Mouse (Mus musculus) lung, postnatal 4 days (tissue): ENCODE data around the gene Olfr1020.

Source experiments
- DNase-seq, 2 experiments: peaks; one replicate each; pipeline ENCODE4 v3.0.0; 2021

Olfr1020 gene

DNA sequence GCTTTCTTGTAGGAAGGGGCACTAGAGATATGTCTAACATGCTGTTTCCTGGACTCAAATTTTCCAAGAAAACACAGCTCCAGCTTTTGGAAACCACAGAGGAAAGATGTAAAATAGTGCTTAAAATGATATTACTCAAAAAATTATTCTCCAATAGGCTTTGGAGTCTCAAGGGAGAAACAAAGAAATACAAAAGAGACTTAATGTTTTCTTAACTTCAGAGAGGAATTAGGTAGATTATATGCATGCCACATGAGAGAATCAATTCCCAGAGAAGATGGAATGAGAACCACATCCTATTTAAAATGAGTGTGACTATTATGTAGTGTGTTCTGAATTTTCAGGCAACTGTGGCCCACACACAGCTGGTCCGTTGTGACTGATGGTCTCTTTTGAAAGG, at the start of gene Olfr1020:
Gene Olfr1020, plus strand, starts transcription at position 301 of the 400 bp plus-strand sequence.
- no peak for DNase-seq

DNA sequence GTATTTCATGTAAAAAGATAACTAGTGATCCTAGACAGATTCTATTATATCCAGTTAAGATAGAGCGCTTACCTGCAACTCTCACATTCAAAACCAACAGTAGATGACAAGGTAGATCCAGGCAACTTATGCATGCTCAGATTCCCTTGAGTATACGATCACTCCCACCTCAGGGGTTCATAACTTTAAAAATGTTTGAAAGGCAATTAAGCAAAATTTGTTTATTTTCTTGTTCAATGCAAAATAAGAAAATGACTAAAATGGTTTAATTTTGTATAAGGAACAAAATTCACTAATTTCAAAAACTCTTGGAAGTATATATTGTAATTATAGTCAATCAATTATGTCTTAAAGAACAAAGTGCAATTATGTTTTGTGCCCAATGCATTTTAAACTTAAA, 44.4 kb upstream of the Olfr1020 start, which contains the start of gene Olfr1016:
Gene Olfr1016, minus strand, starts transcription at position 101 of the 400 bp plus-strand sequence.
- DNase-seq: no peak

DNA sequence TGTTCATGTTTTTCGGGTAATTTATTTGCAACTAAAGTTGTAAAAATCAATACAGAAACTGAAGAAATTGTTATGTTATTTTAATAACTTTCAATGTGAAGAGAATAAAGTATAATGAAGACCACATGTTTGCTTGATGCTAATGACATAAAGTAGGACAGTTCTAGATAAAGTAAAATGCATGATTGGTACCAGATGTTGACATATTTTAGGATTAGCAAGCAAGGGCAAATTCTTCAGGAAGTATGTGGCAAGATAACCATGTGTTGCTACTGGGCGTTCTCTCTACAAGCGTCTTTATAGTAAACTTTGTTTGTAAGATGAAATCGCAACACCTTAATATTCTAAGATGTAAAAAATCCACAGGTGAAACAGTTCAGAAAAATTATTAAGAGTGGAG, 42.3 kb upstream of the Olfr1020 start:
- DNase-seq: no peak

DNA sequence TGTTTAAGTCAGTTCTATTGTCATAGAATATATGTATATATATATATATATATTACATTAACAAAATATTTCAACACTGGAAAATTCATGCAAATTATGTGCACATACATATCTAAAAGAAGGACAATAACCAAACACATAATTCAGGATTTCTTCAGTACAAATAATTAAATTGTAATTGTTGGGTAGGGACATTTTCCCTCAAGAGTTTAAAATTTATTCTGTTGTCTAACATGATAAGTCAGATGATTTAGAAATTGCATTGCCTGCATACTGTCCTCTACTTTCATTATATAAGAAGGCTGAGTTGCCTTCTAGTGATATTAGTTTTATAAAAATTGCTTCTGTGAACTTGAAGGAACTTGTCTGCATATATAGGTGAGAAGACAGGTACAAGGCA, 28.7 kb upstream of the Olfr1020 start, which contains the start of gene Olfr1018:
Gene Olfr1018, plus strand, starts transcription at position 301 of the 400 bp plus-strand sequence.
- DNase-seq: no peak

DNA sequence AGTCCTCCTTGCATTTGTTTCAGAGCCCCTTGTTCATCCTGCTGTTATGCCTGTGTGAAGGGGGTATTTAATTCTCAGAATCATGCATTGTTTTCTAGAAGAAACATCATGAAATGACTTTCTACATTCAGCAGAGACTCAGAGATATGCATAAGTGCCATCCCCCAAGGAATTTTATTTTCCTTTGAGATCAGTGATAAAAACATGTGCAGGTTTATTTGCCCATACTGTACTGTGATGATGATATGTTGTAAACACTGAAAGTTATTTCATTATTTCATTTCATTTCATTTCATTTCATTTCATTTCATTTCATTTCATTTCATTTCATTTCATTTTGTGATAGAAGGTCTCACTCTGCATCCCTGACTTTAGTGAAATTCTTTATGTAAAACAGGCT, 1.4 kb upstream of the Olfr1020 start, which contains the start of gene Olfr1019:
Gene Olfr1019, minus strand, starts transcription at position 101 of the 400 bp plus-strand sequence.
- DNase-seq: no peak

DNA sequence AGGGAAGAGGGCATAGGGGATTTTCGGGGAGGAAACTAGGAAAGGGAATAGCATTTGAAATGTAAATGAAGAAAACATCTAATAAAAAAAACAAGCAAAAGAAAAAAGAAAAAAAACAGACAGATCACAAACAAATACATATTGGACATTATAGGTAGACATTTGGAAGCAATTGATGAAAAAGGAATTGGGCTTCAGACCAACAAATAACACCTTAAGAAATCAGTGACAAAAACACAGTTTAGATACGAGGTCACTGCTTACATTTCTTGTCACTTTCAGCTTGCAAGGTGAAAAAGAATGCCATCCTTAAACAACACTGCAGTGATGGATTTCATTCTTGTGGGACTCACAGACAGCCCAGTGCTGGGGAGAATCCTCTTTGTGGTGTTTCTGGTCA, 21.5 kb downstream of the Olfr1020 start, which contains the start of gene Olfr1022:
Gene Olfr1022, plus strand, starts transcription at position 301 of the 400 bp plus-strand sequence.
- no peak for DNase-seq

DNA sequence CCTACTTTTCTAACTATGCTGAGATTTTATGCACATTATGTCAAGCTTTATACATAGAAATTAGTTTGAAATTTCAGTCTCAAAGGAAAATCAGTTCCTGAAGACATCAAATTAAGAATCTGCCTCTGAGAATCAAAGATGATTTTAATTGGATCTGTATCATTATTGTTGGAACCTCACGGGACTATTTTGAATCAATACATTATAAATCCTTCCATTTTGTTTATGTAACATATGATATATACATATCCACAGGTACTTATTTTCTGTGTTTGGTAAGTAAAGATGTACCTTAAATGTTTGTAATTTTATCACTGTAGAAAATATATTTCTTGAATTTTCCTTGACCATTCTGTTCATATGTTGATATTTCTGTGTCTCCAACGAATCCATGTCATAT, 38.5 kb downstream of the Olfr1020 start, which contains the start of gene Olfr1023:
Gene Olfr1023, plus strand, starts transcription at position 301 of the 400 bp plus-strand sequence.
- no peak for DNase-seq
